Mouse (Mus musculus) testis, postnatal 14 days (tissue): Measurements from ENCODE around the gene Glis3.

Source experiments
- DNase-seq: peaks from one replicate; pipeline ENCODE4 v3.0.0; 2021; ENCODE audit warnings: low spot score

The Glis3 gene

DNA sequence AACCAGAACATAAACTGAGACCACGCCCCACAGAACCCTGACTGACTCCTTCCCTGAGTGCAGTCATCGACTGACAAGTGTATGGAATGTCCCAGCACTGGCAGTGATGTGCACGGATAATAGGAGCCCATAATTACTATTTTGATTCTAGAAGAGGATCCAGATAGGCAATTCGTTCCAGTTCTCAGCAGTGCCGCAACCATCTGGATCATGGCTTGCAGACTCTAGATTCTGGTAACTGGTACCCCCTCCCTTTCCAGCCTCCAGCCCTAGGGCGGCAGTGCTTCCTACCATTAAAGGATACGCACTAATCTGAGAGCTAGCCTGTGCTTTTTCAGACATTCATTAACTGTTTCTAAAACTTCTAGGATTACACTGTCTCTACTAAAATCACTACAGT, 24.7 kb downstream of the Glis3 start:
- no peak for DNase-seq

DNA sequence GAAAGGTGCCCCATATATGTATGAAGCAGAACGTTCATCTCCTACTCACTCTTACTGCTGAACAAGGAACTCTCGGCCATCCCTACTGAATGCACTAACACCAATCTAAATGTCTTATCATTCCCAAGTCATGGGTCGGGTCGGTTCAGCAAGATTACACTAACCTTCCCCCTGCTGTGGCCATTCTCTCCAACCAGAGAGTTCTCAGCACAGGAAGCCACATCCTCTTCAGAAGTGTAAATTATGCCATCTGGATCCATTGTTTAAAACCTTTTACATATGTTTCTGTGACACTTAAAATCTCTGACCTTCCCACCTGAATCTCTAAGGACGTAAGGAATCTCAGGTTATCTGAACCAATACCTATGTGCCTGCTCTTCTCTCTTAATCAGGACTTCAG, 29.0 kb downstream of the Glis3 start:
- no peak for DNase-seq

DNA sequence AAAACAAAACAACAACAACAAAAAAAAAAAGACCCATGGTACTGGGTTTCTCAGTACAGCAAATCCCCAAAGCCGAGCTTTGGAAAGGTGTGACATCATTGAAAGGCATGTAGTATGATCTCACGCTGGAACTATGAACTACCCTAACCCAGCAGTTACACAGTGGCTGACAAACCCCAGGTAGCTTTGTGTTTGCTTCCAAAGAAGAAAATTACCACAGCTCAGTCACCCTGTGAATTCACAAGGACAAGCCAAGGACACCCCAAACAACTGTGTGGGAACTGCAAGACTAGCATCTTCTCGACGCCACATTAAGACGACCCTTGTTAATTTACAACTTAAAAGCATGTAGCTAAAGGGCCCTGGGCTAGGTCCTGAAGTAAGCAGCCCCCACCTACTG, 30.4 kb downstream of the Glis3 start:
- no peak for DNase-seq

DNA sequence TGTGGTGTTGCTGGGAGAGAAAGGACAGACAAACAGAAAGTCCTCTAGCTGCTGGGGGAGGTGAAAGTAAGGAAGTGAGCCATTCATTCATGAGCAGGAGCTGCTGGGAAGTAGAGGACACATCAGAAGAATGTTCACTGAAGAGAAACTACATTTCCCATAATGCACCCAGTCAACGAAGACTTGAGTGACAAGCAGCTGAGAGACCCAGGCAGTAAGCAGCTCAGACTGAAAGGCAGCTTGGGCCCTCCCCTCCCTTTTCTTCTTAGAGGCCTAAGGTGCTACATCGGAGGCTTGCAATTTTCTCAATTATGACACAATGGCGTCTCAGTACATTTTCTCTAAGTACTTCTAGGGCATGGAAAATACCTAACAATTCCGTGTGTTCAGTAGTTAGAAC, 31.0 kb downstream of the Glis3 start:
- DNase-seq = no peak

DNA sequence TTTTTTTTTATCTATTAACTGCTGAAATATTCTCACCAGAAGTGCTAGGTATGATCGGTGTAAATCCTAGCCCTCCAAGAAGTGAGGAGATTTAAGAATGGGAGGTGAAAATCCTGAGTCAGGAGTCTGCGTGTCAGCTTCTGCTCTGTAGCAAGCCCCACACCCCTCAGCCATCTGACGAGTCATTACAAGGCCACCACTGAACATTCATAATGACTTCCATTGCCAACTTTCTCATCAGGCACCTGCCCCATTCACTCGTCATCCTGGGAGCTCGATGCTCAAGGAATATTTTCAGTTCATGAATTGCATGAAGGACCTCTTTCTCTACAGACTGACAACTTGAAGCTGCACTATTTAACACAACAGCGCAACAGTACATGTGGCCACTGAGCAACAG, 32.5 kb downstream of the Glis3 start:
- no peak for DNase-seq

DNA sequence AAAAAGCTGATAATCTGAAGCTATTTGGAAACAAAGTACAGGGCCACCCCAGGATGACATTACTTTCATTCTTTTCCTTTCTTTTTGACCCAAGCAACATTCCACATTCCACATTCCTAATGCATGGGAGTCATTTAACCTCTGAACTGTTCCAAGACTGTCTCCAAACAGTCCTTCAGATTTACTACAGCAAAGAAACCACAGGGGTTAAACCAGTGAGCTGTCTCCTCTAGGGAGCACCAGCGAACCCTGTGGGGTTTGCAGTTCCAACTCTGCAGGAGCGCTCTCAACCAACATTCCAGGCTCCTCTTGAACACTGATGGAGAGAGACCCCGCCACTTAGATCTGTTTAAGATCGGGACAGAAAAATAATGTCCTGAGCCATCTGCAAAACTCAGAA, 33.6 kb downstream of the Glis3 start:
- DNase-seq = no peak

DNA sequence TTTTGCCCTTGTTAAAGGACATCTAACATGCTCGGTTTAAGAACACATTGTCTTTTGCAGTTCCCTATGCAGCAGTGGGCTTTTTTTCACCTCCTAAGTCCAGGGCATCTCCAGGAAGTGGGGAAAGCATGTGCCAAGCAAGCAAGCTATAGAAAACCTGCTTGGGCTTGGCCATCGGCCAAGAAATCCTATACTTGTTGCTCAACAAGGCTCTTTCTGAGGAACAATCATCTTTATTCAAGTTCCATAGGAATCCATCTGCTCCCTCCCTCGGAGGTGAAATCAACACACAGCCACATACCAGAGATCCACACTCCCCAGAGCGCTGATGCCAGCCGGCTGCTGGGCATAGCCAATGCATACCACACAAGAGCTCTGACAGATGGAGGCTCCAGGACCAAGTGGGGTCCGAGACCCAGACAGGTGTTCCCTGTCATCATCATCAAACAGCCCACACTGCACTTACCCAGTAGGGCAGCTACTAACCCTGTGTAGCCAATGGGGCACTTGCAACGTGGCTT, 39.0 kb downstream of the Glis3 start:
- DNase-seq = no peak

DNA sequence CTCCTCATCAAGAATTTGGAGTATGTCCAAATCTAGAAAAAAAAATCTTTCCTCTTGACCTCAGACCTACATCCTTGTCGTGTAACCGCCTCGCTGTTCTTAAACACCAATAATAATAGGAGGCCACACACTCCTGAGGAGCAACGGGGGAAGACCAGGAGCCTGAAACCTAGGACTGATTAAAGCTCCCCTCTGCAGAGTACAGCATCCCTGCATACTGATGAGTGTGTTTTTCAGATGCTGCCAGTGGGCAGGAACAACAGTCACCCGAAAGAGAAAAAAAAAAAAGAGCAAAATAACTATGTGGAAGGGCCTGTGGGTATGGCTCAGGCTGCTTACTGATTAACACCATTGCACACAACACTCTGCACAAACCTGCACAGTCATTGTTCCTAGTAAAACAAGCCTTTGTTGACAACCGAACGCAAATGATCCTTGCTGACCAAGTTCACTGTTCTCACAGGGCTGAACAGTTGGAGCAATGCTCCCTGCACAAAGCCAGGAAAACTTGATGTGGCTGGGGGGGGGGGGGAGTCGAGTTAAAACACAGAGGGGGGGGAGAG, 43.8 kb downstream of the Glis3 start:
- no peak for DNase-seq

DNA sequence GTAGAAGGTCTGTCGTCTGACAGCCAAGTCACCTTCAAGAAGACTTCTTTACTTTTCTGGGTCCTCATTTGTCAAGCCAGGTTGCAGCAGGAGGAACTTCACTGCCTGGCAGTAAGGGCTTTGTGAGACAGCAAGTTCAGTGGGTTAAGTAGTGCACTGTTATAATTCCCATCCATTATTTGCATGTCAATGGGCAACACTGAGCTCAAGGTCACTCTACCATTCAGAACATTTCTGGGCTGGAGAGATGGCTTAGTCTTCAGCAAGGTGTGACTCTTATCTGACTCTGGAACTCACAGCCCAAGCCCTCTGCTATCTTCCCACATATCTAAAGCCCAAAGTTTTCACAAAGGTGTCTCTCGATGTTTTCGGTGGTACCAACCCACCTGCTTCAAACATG, 44.9 kb downstream of the Glis3 start:
- DNase-seq = no peak

DNA sequence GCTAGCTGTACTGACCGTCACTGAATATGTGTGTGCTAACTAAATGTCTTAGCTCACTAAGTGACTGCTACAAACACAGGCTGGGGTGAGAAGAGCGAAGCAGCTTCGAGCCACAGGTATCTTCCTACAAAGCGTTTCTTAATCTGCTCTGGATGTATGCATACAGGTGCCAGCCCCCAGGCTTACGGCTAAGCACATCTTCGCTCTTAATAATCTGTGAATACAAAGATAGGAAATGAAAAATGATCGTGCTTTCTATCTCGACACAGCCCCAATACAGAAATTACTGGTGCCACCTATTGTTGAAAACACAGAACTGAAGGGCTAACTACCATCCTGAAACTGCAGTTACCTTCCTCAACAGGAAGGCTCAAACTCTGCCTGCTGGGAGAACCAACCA, 51.5 kb downstream of the Glis3 start:
- no peak for DNase-seq

DNA sequence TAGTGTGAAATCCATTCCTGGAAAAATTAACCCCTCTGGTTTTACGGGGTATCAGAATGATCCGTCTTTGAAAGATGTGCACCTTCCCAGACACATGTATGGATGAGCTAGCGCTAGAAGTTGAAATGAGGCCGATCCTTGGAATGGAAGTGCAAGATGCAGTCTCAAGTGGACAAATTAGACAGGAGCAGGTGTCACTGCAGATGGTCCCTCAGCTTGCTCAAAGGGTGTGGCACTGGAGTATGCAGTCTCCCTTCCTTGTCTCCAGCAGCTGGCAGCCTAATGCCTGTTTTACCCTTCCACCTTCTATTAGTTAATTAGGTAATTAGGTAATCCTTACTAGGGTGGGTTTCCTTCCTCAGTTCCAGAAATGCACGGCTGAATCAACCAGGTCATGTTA, 53.7 kb downstream of the Glis3 start:
- no peak for DNase-seq

DNA sequence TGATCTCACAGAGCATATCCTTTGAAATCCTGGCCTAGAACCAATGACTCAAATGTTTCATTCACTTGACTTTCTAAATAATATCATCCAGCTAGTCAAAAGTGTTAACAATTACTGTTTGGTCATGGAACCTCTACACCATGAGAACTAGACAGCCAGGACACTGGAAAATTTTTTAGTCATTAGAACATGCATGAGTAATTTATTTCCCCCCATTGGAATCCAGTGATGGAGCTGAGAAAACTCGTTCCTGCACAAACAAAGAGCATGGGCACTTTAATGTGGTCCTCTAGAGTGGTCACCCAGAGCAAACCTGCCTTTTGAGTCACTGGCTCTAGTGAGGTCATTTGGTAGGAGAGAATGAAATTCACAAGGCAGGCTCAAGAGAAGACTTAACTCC, 55.3 kb downstream of the Glis3 start:
- DNase-seq = no peak

DNA sequence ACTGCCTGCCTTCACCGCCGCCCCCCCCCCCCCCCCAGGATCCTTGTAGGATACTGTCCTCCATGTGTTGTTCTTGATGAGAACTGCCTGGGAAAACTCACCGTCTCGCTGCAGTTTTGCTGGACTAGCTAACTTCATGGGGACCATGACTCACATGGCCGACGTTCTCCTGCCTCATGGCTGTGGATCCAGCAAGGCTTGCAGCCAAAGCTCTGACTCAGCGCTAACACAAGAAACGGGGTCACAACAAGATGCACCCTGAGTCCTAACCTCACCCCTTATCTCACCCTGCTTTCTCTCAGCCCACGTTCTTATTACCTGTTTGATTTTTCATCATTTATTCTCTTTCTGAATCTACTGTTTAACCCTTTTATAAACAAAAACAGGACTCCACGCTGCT, 56.2 kb downstream of the Glis3 start:
- DNase-seq = no peak

DNA sequence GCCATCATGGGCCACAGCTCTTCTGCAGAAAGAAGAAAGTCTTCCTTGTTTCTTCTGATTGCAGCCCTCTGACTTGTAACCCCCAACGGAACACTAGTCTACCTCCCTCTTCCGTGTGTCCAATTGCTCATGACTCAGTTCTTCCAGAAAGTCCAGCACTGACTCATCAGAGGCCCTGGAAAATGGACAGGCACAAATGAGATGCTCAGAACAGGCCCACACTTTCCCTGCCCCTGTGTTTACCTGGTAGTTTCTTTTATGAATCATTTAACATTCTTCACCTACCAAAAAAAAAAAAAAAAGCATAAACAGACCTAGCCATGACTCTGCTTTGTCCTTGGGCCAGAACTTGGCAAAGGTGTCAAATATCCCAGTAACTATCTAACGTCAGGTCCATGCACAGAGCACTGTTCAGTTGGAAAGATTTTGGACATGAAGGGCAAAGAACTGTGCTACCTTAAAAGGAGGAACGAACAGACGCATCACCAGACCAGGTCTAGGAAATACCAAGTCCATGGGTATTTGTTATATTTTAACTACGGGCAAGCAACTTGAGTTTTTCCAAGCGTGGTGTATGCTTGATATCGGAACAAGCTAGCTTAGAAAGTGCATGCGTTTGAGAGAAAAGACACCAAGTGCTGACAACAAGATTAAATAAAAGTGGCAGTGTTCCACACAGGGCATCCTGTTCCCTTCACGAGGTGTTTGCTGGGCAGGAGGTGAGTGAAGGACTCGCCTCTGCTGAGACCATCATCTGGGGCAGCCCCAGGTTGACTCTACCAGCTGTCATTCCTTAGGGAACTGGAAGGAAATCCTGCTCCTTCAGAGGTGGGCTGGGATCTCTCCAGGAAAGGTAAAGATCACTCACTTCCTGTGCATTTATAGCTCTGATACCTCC, 58.0 kb downstream of the Glis3 start:
- DNase-seq = no peak

DNA sequence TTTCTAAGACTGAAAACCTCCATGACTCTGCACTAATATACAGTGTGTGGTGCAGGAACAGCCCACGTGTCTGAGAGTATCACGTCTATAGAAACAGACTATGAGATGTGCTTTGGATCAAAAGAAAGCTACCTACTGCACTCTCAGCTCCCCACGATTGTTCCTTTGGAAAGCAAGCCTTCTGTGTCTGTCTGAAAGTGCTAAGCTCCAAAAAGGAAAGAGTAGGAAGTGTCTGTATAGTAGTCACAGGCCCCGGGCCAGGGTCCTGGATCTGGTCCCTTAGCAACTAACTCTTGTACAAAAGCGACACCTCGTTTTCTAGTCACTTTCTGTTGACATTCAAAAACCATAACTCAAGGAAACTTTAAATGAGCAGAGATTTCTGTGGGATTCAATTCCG, 62.1 kb downstream of the Glis3 start:
- DNase-seq = no peak

DNA sequence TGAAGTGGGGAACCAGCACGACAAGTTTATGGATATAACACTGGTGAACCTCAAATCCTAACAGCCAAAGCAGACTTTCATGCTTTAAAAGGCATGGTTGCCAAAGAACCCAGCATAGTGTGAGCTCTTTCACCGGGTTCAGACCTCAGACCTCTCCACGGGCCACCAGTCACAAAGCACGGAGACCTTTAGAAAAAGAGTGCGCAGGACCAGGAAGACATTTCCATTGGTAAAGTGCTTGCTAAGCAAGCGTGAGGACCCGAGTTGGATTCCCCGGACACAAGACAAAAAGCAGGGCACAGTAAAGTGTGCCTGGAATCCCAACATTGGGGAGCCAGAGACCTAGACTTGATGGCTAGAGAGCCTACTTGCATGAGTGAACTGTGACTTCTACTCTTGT, 62.7 kb downstream of the Glis3 start:
- no peak for DNase-seq

DNA sequence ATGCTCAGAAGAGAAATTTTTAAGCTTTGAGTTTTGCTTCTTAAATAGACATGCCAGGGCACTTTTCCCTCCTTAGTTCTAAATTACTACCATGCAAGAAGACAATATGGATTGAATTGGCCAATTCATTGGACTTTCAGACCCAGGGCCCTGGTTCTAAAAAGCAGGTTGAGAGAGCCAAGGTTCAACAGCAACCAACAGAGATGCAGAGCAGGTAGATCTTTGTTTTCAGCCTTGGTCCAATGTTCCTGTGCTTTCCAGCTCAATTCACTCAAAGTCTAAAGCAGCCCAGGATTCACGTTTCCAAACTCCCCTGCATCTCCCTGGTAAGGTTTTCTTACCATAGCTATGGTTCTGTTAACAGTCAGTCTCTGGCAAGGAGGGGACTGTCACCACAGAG, 63.4 kb downstream of the Glis3 start:
- no peak for DNase-seq

DNA sequence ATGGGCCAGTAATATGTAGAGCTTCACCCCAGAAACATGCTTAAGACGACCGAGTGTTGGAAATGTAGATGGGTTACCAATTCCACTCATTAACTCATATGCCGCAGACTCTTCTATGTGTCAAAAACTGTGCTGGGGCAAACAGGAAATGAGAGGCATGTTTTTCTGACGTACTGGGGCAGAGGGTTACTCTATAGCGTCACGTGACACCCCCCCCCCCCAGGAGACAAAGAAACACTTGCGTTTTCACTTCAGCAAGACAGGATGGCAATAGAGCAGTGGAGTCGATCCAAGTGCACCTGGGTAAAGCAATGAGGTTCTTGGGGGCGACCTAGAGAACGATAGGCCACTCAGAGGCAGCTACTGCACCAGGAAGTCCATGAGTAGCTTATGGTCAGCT, 67.6 kb downstream of the Glis3 start:
- no peak for DNase-seq

DNA sequence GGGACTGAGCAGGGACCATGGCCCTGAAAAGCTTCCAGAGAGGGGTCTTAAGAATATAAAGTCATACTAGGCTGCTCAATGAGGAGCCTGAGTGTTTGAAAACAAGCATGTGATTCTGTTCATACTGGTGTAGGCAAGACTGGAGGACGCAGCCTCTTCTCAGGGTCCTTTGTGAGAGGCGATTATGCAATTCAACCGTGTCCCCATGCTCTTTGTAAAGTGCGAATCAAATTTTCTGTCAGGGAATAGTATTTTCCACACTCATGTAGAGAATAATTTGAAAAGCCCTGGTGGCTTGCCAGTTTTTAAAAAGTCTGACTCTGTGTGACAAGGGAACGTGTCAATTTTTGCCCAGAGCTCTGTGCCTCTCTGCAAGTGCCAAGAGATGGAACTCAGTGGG, 71.1 kb downstream of the Glis3 start:
- DNase-seq = no peak

DNA sequence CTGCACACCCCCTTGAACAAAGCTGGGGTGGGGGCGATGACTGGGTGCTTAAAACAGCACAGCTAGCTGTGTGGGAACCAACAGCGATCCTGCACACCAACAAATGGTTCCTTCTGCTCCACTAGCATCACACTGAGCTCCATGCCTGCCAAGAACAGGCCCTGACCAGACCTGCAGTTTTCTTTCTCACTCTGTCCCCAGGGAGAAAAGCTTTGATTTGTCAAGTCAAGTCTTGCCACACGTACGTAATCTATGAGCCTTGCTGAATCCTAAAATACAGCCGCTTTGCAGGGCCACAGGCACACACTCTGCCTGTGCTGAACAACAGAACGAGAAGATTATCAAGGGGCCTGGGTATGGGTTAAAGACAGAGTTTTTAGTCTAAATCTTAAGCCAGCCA, 71.6 kb downstream of the Glis3 start:
- DNase-seq = no peak

DNA sequence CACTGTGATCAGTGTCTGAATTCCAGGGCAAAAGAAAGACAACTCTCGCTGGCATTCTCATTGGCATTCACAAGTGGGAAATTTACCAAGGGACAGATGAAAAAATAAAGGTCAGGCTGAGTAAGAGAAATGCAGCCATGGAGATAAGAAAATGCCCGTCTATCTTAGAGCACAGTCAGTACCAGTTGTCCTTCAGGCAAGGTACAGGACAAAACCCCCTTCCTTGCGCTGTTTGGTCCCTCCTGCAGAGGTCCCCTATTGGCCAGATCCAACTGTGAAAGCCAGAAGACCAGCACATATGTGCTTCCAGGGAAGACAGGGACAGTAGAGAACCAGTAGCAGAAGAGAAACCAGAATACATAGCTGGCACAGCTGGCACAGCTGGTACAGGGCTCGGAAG, 79.0 kb downstream of the Glis3 start:
- DNase-seq = no peak

DNA sequence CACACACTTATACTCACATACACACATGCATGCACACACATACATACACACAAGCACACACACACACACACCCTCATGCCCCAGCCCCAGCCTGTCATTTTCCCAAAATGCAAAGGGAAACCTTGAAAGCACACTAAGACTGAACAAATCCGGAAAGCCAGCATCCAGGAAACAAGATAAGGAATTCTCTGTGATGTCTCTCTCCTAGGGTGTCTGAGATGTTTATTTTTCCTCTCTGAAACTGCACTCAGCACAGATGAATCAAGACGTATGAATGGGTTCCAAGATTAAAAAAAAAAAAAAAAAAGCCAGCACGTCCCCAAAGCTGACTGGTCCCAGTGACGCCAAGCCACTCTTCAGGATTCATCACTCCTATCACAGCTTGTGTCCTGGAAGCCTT, 85.7 kb downstream of the Glis3 start:
- no peak for DNase-seq

DNA sequence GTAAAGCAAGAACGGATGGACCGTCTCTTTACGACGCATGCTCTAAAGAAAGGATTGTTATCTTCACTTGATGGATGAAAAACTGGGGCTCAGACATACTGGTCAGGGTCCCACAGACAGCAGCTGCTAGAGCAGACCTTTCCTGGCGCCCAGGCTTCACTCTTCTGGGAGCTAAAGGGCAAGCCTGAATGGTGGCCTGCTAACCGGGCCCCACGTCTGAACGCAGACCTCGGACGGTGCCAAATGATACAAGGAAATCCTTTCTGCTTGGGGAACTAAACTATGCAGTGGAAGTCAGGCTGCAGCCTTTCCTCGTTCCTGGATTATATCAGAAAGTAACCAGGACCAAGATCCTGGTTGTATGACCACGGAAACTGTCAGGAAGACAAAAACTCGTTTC, 86.9 kb downstream of the Glis3 start:
- DNase-seq = no peak
